Mouse (Mus musculus) heart, embryonic 10.5 days (tissue): ENCODE measurements around the gene Fat4. TPM values are rescaled to one million over a fixed set of nuclear protein-coding genes. Genes with fewer than 3 reads are reported as not detected.

ENCODE experiments used
- DNase-seq: peaks from one replicate; pipeline ENCODE4 v3.0.0-alpha.2; 2017; ENCODE audit warnings: low spot score
- H3K27ac ChIP-seq: fragments of 300-500 bp; sonication (generic); 2 replicates; pipeline ENCODE4 v1.5.1; 2016; ENCODE audit warnings: mild to moderate bottlenecking
- H3K27me3 ChIP-seq: fragments of 300-500 bp; sonication (generic); 2 replicates; pipeline ENCODE4 v1.6.1; 2016; ENCODE audit warnings: mild to moderate bottlenecking; ENCODE audit not compliant: poor library complexity, insufficient read depth, severe bottlenecking
- H3K36me3 ChIP-seq: fragments of 300-500 bp; sonication (generic); 2 replicates; pipeline ENCODE4 v1.6.1; 2016; ENCODE audit warnings: mild to moderate bottlenecking, moderate library complexity
- H3K4me1 ChIP-seq: fragments of 300-500 bp; sonication (generic); 2 replicates; pipeline ENCODE4 v1.6.1; 2016; ENCODE audit warnings: mild to moderate bottlenecking
- H3K4me3 ChIP-seq: fragments of 300-500 bp; sonication (generic); 2 replicates; pipeline ENCODE4 v1.5.1; 2016; ENCODE audit warnings: mild to moderate bottlenecking, moderate library complexity
- H3K9me3 ChIP-seq: fragments of 300-500 bp; sonication (generic); 2 replicates; pipeline ENCODE4 v1.6.1; 2016; ENCODE audit warnings: mild to moderate bottlenecking, moderate library complexity
- WGBS: fragments of 180-500 bp; shearing (Covaris S2); methylation state at CpG from one replicate; pipeline ENCODE4 v1.1.7; 2016; 5-methylcytosine and 5-hydroxymethylcytosine counted together
- polyA plus RNA-seq: library from polyadenylated mRNA; unstranded; fragments of >200 nt; fragmentation: Nextera tagmentation; extraction: Ambion mirVana; gene quantifications from 2 replicates; pipeline ENCODE4 v1.2.1, GENCODE M21; 2016

The Fat4 gene
- polyA plus RNA-seq, 1 experiment from 2014 or later, result 3.9 TPM

GRCm38 (mm10) chr3:38884276-38884675 lies 2.5 kb upstream of the Fat4 start:
- peaks cover 7% of the 10 kb centered on the region for H3K27me3 ChIP-seq
- peak; percentile 91 for DNase-seq
- WGBS, result under 1% methylated on average over 6 of the region's 6 CpGs
- peaks cover 6% of the 10 kb centered on the region; the same call in 1 of the 2 replicates for H3K36me3 ChIP-seq
- peak overlapping the region; percentile 87 for H3K4me3 ChIP-seq
- H3K9me3 ChIP-seq, result no peaks in the 10 kb centered on the region
- no peak overlapping the region for H3K27ac ChIP-seq
- peaks cover 22% of the 10 kb centered on the region for H3K4me1 ChIP-seq

- Histone ChIP-seq H3K27me3 (peaks cover 7% of the 10 kb centered on the region), H3K36me3 (peaks cover 12% of the 10 kb centered on the region; the same call in 1 of the 2 replicates), H3K9me3 (no peaks in the 10 kb centered on the region), H3K27ac (peak overlapping the region; percentile 87), H3K4me3 (peak overlapping the region; percentile 87), H3K4me1 (peaks cover 22% of the 10 kb centered on the region)
- WGBS, result 0% methylated on average over 24 of the region's 24 CpGs
- DNase-seq, result peak; percentile 84
Observed at GRCm38 (mm10) chr3:38884919-38885418, 1.8 kb upstream of the Fat4 start.

GRCm38 (mm10) chr3:38885481-38886001 lies 1.2 kb upstream of the Fat4 start:
- DNase-seq, result peak; percentile 92
- Histone ChIP-seq H3K4me1 (peaks cover 22% of the 10 kb centered on the region), H3K9me3 (no peaks in the 10 kb centered on the region), H3K27me3 (peaks cover 7% of the 10 kb centered on the region), H3K36me3 (peaks cover 17% of the 10 kb centered on the region), H3K27ac (peak overlapping the region; percentile 87), H3K4me3 (peak overlapping the region; percentile 87)
- under 1% methylated on average over 56 of the region's 56 CpGs for WGBS

- H3K4me3 ChIP-seq, result peak overlapping the region; percentile 87
- no peaks in the 10 kb centered on the region for H3K9me3 ChIP-seq
- peak overlapping the region; percentile 87 for H3K27ac ChIP-seq
- peaks cover 22% of the 10 kb centered on the region for H3K4me1 ChIP-seq
- peaks cover 24% of the 10 kb centered on the region for H3K36me3 ChIP-seq
- DNase-seq, result peak; percentile 67
- WGBS, result under 1% methylated on average over 60 of the region's 60 CpGs
- H3K27me3 ChIP-seq, result peaks cover 7% of the 10 kb centered on the region
Observed at GRCm38 (mm10) chr3:38886061-38886821, 499 bp upstream of the Fat4 start.

- peaks cover 23% of the 10 kb centered on the region for H3K4me1 ChIP-seq
Observed at GRCm38 (mm10) chr3:38887381-38887991, 746 bp downstream of the Fat4 start.

GRCm38 (mm10) chr3:38888111-38888510 lies 1.4 kb downstream of the Fat4 start:
- Histone ChIP-seq H3K4me1 (peaks cover 28% of the 10 kb centered on the region), H3K36me3 (peaks cover 32% of the 10 kb centered on the region), H3K27ac (peak overlapping the region; percentile 87; the same call in 1 of the 2 replicates), H3K4me3 (peak overlapping the region; percentile 87), H3K9me3 (no peaks in the 10 kb centered on the region), H3K27me3 (peaks cover 7% of the 10 kb centered on the region)
- DNase-seq, result peak; percentile 80
- 15% methylated on average over 24 of the region's 24 CpGs for WGBS

More at GRCm38 (mm10) chr3:38887381-38887991, 746 bp downstream of the Fat4 start:
- DNase-seq, result no peak
- peak overlapping the region; percentile 87; the same call in 1 of the 2 replicates for H3K27ac ChIP-seq
- H3K36me3 ChIP-seq, result peaks cover 32% of the 10 kb centered on the region
- no peaks in the 10 kb centered on the region for H3K9me3 ChIP-seq
- H3K4me3 ChIP-seq, result peak overlapping the region; percentile 87
- peaks cover 7% of the 10 kb centered on the region for H3K27me3 ChIP-seq
- WGBS, result under 1% methylated on average over 47 of the region's 47 CpGs

GRCm38 (mm10) chr3:38892791-38893224 lies 6.1 kb downstream of the Fat4 start:
- 49% methylated on average over 6 of the region's 6 CpGs for whole genome bisulfite sequencing
- Histone ChIP-seq H3K4me3 (peak overlapping the region; percentile 34), H3K27me3 (no peaks in the 10 kb centered on the region), H3K36me3 (peaks cover 42% of the 10 kb centered on the region), H3K27ac (no peak overlapping the region), H3K4me1 (peaks cover 18% of the 10 kb centered on the region), H3K9me3 (no peaks in the 10 kb centered on the region)
- no peak for DNase-seq

- H3K4me3 ChIP-seq, result no peak overlapping the region
- no peaks in the 10 kb centered on the region for H3K9me3 ChIP-seq
- no peaks in the 10 kb centered on the region for H3K27me3 ChIP-seq
- DNase-seq, result no peak
- 15% methylated on average over 1 of the region's 1 CpGs for WGBS
- H3K27ac ChIP-seq, result no peak overlapping the region
- H3K36me3 ChIP-seq, result peaks cover 4% of the 10 kb centered on the region; the same call in 1 of the 2 replicates
- peaks cover 10% of the 10 kb centered on the region; the same call in 1 of the 2 replicates for H3K4me1 ChIP-seq
Observed at GRCm38 (mm10) chr3:38900839-38901238, 14.1 kb downstream of the Fat4 start.

- H3K9me3 ChIP-seq, result no peaks in the 10 kb centered on the region
- no peak overlapping the region for H3K4me3 ChIP-seq
- 66% methylated on average over 3 of the region's 3 CpGs for WGBS
- no peaks in the 10 kb centered on the region for H3K27me3 ChIP-seq
- DNase-seq, result no peak
- peaks cover 12% of the 10 kb centered on the region for H3K4me1 ChIP-seq
- H3K36me3 ChIP-seq, result no peaks in the 10 kb centered on the region
- H3K27ac ChIP-seq, result no peak overlapping the region
Observed at GRCm38 (mm10) chr3:38906832-38907231, 20.1 kb downstream of the Fat4 start.

- Histone ChIP-seq H3K4me1 (peaks cover 12% of the 10 kb centered on the region), H3K9me3 (no peaks in the 10 kb centered on the region), H3K4me3 (peak overlapping the region; percentile 19; the same call in 1 of the 2 replicates), H3K36me3 (no peaks in the 10 kb centered on the region), H3K27ac (no peak overlapping the region), H3K27me3 (no peaks in the 10 kb centered on the region)
- WGBS, result 32% methylated on average over 14 of the region's 14 CpGs
- no peak for DNase-seq
Observed at GRCm38 (mm10) chr3:38907676-38908425, 21.1 kb downstream of the Fat4 start.

- Histone ChIP-seq H3K9me3 (no peaks in the 10 kb centered on the region), H3K36me3 (no peaks in the 10 kb centered on the region), H3K4me3 (no peak overlapping the region), H3K27ac (no peak overlapping the region), H3K4me1 (peaks cover 12% of the 10 kb centered on the region), H3K27me3 (no peaks in the 10 kb centered on the region)
- no peak for DNase-seq
- WGBS, result 75% methylated on average over 13 of the region's 13 CpGs
Observed at GRCm38 (mm10) chr3:38908426-38909111, 21.8 kb downstream of the Fat4 start.
